Mouse (Mus musculus) right cerebral cortex, postnatal 36 days (tissue): ENCODE measurements around the gene S100pbp.

Source experiments
- DNase-seq, 2 experiments: peaks; one replicate each; pipeline ENCODE4 v3.0.0; 2022; ENCODE audit warnings: low spot score in 2 of 2, mixed read lengths in 1 of 2

The S100pbp gene

GRCm38 (mm10) chr4:129105356-129105755, 84.2 kb downstream of the S100pbp start, which contains the start of gene Tmem54:
Gene Tmem54, plus strand, starts transcription at chr4:129105548.
- DNase-seq, result no peak

DNA sequence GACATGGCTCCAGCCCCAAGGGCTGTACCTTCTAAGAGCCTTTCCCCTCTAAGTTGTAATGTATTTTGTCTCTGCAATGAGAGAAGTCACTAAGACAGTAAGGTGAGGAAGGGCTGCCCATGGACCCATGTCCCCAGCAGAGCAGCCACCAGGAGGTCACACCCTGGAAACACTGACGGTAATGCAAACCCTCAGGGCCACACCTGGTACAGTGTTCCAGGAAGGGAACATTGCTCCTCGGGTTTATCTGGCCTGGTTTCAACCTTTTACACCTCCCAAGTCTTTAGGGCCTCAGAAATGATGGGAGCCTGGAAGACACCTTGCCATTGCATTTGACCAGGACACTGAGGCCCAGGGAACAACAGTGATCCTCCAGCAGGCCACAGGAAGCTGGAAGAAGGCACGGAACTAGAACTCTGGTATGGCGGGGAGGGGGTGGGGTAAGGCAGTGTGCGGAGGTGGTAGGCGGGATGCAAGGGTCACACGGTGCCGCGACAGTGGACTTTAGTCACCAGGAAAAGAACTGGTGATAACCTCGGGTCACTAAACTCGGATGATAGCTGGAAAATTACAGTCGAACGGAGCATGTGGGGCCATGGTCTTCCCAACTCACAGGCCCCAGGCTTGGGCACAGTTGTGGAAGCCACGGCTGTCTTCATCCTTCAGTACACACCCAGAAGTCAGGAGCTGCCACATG, 87.2 kb downstream of the S100pbp start:
- no peak for DNase-seq
